Mouse (Mus musculus) heart, embryonic 15.5 days (tissue): ENCODE results near the gene Txn2. TPM values are rescaled to one million over a fixed set of nuclear protein-coding genes. Genes with fewer than 3 reads are reported as not detected.
"Not testable (repeated sequence)": the region's sequence is repeated elsewhere in the genome, so short reads cannot be mapped to it uniquely, and the experiment has no call there.

Experiments
- ATAC-seq: fragments of 200-750 bp; cut with Nextera tagmentation; replicated peaks from 2 replicates; pipeline ENCODE4 v1.8.0; 2017; ENCODE audit warnings: low read depth, moderate TSS enrichment; ENCODE audit not compliant: insufficient number of reproducible peaks, insufficient read depth, low FRiP score
- H3K27ac ChIP-seq: fragments of 300-500 bp; sonication (generic); 2 replicates; pipeline ENCODE4 v1.5.1; 2015; ENCODE audit warnings: mild to moderate bottlenecking, inconsistent platforms
- H3K27me3 ChIP-seq: fragments of 300-500 bp; sonication (generic); 2 replicates; pipeline ENCODE4 v1.6.1; 2015; ENCODE audit warnings: inconsistent platforms
- H3K36me3 ChIP-seq: fragments of 300-500 bp; sonication (generic); 2 replicates; pipeline ENCODE4 v1.6.1; 2015; ENCODE audit warnings: mild to moderate bottlenecking, inconsistent platforms
- H3K4me1 ChIP-seq: fragments of 300-500 bp; sonication (generic); replicated peaks from 2 replicates; pipeline ENCODE4 v1.6.1; 2015; ENCODE audit warnings: inconsistent platforms
- H3K4me2 ChIP-seq: fragments of 300-500 bp; sonication (generic); 2 replicates; pipeline ENCODE4 v1.6.1; 2015; ENCODE audit warnings: inconsistent platforms, mild to moderate bottlenecking, moderate library complexity
- H3K4me3 ChIP-seq: fragments of 300-500 bp; sonication (generic); 2 replicates; pipeline ENCODE4 v1.5.1; 2015; ENCODE audit warnings: mild to moderate bottlenecking, inconsistent platforms
- H3K9ac ChIP-seq: fragments of 300-500 bp; sonication (generic); 2 replicates; pipeline ENCODE4 v1.6.1; 2015; ENCODE audit warnings: mild to moderate bottlenecking, inconsistent platforms
- H3K9me3 ChIP-seq: fragments of 300-500 bp; sonication (generic); replicated peaks from 2 replicates; pipeline ENCODE4 v1.6.1; 2016; ENCODE audit warnings: inconsistent platforms
- WGBS: fragments of 180-500 bp; shearing (Covaris S2); methylation state at CpG from one replicate; pipeline ENCODE4 v1.1.7; 2015; ENCODE audit warnings: mixed read lengths; 5-methylcytosine and 5-hydroxymethylcytosine counted together
- polyA plus RNA-seq: library from polyadenylated mRNA; unstranded; fragments of >200 nt; fragmentation: Nextera tagmentation; extraction: Ambion mirVana; gene quantifications from 2 replicates; pipeline ENCODE4 v1.2.1, GENCODE M21; 2015

The Txn2 gene
- polyA plus RNA-seq, 1 experiment from 2014 or later, result 251 TPM

GRCm38 (mm10) chr15:77875953-77876352 is 52.9 kb downstream of the Txn2 start:
- Histone ChIP-seq H3K4me3 (no peak overlapping the region), H3K4me2 (no peak overlapping the region), H3K27ac (no peak overlapping the region), H3K36me3 (no peaks in the 10 kb centered on the region), H3K4me1 (no peaks in the 10 kb centered on the region), H3K9ac (no peak overlapping the region), H3K9me3 (no peaks in the 10 kb centered on the region), H3K27me3 (no peaks in the 10 kb centered on the region)
- WGBS, result 93% methylated on average over 6 of the region's 6 CpGs
- no peak for ATAC-seq

DNA sequence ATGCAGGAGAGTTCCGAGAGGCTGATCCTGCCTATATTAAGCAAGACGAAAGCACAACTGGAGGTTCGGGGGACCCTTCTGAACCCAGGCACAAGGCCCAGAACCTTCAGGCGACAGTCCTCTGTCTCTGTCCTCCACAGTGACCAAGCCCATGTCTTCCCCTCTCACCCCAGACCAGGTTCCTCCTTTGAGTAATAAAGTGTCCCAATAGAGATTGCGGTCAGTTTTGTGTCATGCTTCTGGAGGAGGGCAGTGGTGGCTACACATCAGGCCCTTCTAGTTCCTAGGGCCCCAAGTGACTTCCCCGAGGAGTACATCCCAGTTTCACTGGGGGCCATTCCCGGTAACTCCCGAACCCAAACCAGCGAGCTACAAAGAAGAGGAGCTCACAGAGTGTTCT is 54.0 kb downstream of the Txn2 start:
- Histone ChIP-seq H3K36me3 (no peaks in the 10 kb centered on the region), H3K4me2 (no peak overlapping the region), H3K27me3 (no peaks in the 10 kb centered on the region), H3K4me1 (no peaks in the 10 kb centered on the region), H3K4me3 (no peak overlapping the region), H3K9me3 (no peaks in the 10 kb centered on the region), H3K9ac (no peak overlapping the region), H3K27ac (no peak overlapping the region)
- WGBS, result 88% methylated on average over 9 of the region's 9 CpGs
- ATAC-seq, result no peak

DNA sequence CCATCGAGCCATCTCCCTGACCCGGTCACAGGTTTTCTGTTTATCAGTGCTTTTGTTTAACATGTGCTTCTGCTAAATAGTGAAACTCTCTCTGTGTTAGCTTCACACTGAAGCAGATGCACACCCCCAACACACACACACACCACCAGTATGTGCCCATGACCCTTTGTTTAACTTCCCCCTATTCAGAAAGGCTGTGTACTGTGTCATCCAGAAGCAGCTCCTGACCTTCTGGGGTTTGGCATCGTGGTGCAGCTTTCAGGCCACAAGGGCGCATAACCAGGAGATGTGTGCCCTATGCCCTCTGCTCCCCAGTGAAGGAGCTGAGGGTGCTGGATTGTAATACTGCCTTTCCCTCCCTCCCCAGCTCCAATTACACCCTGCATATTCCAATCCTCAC is 54.5 kb downstream of the Txn2 start:
- Histone ChIP-seq H3K27ac (no peak overlapping the region), H3K4me2 (no peak overlapping the region), H3K36me3 (no peaks in the 10 kb centered on the region), H3K4me3 (no peak overlapping the region), H3K4me1 (no peaks in the 10 kb centered on the region), H3K9ac (no peak overlapping the region), H3K27me3 (no peaks in the 10 kb centered on the region), H3K9me3 (no peaks in the 10 kb centered on the region)
- WGBS, result 61% methylated on average over 4 of the region's 4 CpGs
- no peak for ATAC-seq

GRCm38 (mm10) chr15:77873564-77873963 is 55.2 kb downstream of the Txn2 start:
- Histone ChIP-seq H3K9ac (no peak overlapping the region), H3K27ac (no peak overlapping the region), H3K27me3 (no peaks in the 10 kb centered on the region), H3K4me3 (no peak overlapping the region), H3K4me1 (no peaks in the 10 kb centered on the region), H3K9me3 (no peaks in the 10 kb centered on the region), H3K36me3 (no peaks in the 10 kb centered on the region), H3K4me2 (no peak overlapping the region)
- WGBS, result 65% methylated on average over 2 of the region's 2 CpGs
- ATAC-seq, result no peak

DNA sequence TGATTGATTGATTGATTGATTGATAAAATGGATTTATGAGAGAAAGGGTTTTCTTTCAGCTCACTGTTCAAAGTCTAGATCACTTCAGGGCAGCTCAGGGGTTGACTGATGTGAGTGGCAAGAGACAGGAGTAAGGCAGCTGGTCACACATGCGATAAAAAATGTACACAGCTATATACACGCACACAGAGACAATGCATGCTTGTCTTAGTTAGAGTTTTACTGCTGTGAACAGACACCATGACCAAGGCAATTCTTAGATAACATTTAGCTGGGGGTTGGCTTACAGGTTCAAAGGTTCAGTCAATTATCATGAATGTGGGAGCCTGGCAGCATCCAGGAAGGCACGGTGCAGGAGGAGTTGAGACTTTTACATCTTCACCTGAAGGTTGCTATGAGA is 55.8 kb downstream of the Txn2 start:
- Histone ChIP-seq H3K4me1 (no peaks in the 10 kb centered on the region), H3K4me3 (no peak overlapping the region), H3K27ac (no peak overlapping the region), H3K4me2 (no peak overlapping the region), H3K27me3 (no peaks in the 10 kb centered on the region), H3K36me3 (no peaks in the 10 kb centered on the region), H3K9ac (no peak overlapping the region), H3K9me3 (no peaks in the 10 kb centered on the region)
- 79% methylated on average over 3 of the region's 3 CpGs for WGBS
- no peak for ATAC-seq

DNA sequence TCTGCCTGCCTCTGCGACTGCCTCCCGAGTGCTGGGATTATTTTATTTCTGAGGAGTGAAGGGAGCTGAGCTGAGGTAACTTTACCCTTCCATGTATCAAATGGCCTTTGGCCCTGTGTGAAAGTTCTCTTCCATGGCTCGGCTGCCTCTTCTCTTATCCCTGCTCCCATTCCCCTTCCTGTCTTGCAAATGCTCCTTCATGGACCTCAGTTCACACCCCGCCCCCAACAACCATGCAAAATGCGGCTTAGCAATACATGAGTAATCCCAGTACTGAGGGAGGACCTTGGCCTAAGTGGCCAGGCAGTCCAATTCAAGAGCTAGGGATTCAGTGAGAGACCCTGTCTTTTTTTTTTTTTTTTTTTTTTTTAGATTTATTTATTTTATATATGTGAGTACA is 60.5 kb downstream of the Txn2 start:
- ATAC-seq, result no peak
- H3K4me2 ChIP-seq, result no peak overlapping the region
- no peak overlapping the region for H3K9ac ChIP-seq
- no peak overlapping the region for H3K4me3 ChIP-seq
- no peaks in the 10 kb centered on the region for H3K27me3 ChIP-seq
- no peaks in the 10 kb centered on the region for H3K36me3 ChIP-seq
- 75% methylated on average over 5 of the region's 5 CpGs for WGBS
- H3K4me1 ChIP-seq, result no peaks in the 10 kb centered on the region
- H3K27ac ChIP-seq, result no peak overlapping the region
- H3K9me3 ChIP-seq, result no peaks in the 10 kb centered on the region

- not testable (repeated sequence) for H3K9ac ChIP-seq, H3K4me3 ChIP-seq, H3K36me3 ChIP-seq, H3K27me3 ChIP-seq, H3K4me2 ChIP-seq, ATAC-seq, H3K27ac ChIP-seq, H3K9me3 ChIP-seq, H3K4me1 ChIP-seq
- 75% methylated on average over 8 of the region's 10 CpGs for WGBS
These were observed 61.4 kb downstream of the Txn2 start for GRCm38 (mm10) chr15:77867231-77867968.

DNA sequence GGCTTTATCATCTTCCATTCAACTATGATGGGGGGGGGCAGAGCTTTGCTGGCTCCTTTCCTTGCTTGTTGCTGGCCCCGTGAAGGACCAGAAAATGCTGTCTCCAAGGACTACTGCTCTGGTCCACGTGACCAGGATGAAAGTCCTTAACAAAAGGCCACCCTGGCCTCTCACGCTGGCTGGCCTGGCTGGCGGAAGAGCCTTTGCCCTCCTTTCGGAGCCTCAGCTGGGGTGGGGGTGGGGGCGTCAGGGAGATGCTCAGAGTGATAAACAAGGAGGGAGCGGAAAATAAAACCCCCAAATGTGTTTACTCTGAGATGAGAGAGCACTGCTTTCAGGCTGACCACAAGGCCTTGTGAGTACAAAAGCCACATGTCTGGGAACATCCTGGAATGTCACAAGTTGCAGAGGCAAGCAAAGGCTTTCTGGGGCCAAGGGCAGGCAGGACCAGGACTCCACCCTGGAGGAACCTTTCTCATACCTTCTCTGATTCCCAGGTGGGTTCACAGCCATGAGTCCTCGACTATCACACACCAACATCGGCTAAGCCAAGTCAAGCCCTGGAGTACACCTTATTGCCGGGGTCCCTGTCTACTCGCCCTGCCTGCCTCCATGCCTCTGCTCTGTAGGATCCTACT is 62.1 kb downstream of the Txn2 start:
- Histone ChIP-seq H3K4me1 (no peaks in the 10 kb centered on the region), H3K4me2 (no peak overlapping the region), H3K27ac (no peak overlapping the region), H3K9ac (no peak overlapping the region), H3K36me3 (no peaks in the 10 kb centered on the region), H3K27me3 (no peaks in the 10 kb centered on the region), H3K9me3 (no peaks in the 10 kb centered on the region), H3K4me3 (no peak overlapping the region)
- no peak for ATAC-seq
- 47% methylated on average over 11 of the region's 11 CpGs for WGBS

Other genes with a start within 250 kb of the Txn2 start
- gene Apol7e, start 230.1 kb downstream of the Txn2 start, polyA plus RNA-seq, result 0.05 and 0.14 TPM in 2 replicates
- 0.13 and 0.26 TPM in 2 replicates for gene Apol9b, start 200.0 kb downstream of the Txn2 start, polyA plus RNA-seq
- gene Apol8, start 172.0 kb downstream of the Txn2 start, polyA plus RNA-seq, result 0.24 TPM in 1 of 2 replicates, not detected in the other
- 25.2 and 33.7 TPM in 2 replicates for gene Myh9, start 86.8 kb downstream of the Txn2 start, polyA plus RNA-seq
- gene Foxred2, start 27.7 kb upstream of the Txn2 start, polyA plus RNA-seq, result 0.48 and 1.2 TPM in 2 replicates
- gene Eif3d, start 41.8 kb upstream of the Txn2 start, polyA plus RNA-seq, result 108 and 130 TPM in 2 replicates
- 0.03 TPM in 1 of 2 replicates, not detected in the other for gene Cacng2, start 191.0 kb upstream of the Txn2 start, polyA plus RNA-seq
- 38.1 and 49.9 TPM in 2 replicates for gene Ift27, start 245.1 kb upstream of the Txn2 start, polyA plus RNA-seq